Mouse (Mus musculus) stomach, embryonic 16.5 days (tissue): ENCODE results near the gene Eif2b5. TPM values are rescaled to one million over a fixed set of nuclear protein-coding genes. Genes with fewer than 3 reads are reported as not detected.

Experiments
- ATAC-seq: fragments of 200-750 bp; cut with Nextera tagmentation; 2 replicates; pipeline ENCODE4 v1.8.0; 2017; ENCODE audit warnings: moderate number of reproducible peaks, moderate TSS enrichment; ENCODE audit not compliant: insufficient read depth, low FRiP score
- H3K27ac ChIP-seq: fragments of 300-500 bp; sonication (generic); 2 replicates; pipeline ENCODE4 v1.5.1; 2014; ENCODE audit warnings: low read length
- H3K27me3 ChIP-seq: fragments of 300-500 bp; sonication (generic); 2 replicates; pipeline ENCODE4 v1.6.1; 2014; ENCODE audit warnings: low read length, control low read depth, mixed read lengths; ENCODE audit not compliant: control insufficient read depth, insufficient read depth
- H3K36me3 ChIP-seq: fragments of 300-500 bp; sonication (generic); 2 replicates; pipeline ENCODE4 v1.6.1; 2014; ENCODE audit warnings: low read length; ENCODE audit not compliant: control insufficient read depth, insufficient read depth
- H3K4me1 ChIP-seq: fragments of 300-500 bp; sonication (generic); 2 replicates; pipeline ENCODE4 v1.6.1; 2014; ENCODE audit warnings: low read length, control low read depth, mixed read lengths; ENCODE audit not compliant: control insufficient read depth, insufficient read depth
- H3K4me2 ChIP-seq: fragments of 300-500 bp; sonication (generic); 2 replicates; pipeline ENCODE4 v1.6.1; 2014; ENCODE audit warnings: low read depth, low read length, mixed read lengths
- H3K4me3 ChIP-seq: fragments of 300-500 bp; sonication (generic); replicated peaks from 2 replicates; pipeline ENCODE4 v1.5.1; 2014; ENCODE audit warnings: mild to moderate bottlenecking, low read length
- H3K9ac ChIP-seq: fragments of 300-500 bp; sonication (generic); 2 replicates; pipeline ENCODE4 v1.6.1; 2014; ENCODE audit warnings: low read length
- H3K9me3 ChIP-seq: fragments of 300-500 bp; sonication (generic); replicated peaks from 2 replicates; pipeline ENCODE4 v1.6.1; 2016; ENCODE audit warnings: low read length, control low read depth; ENCODE audit not compliant: control insufficient read depth
- WGBS: fragments of 180-500 bp; shearing (Covaris S2); extraction: QIAGEN DNeasy Blood & Tissue Kit; methylation state at CpG from one replicate; pipeline ENCODE4 v1.1.7; 2014; 5-methylcytosine and 5-hydroxymethylcytosine counted together
- polyA plus RNA-seq: library from polyadenylated mRNA; unstranded; fragments of >200 nt; fragmentation: Nextera tagmentation; extraction: Ambion mirVana; gene quantifications from 2 replicates; pipeline ENCODE4 v1.2.1, GENCODE M21; 2015

The Eif2b5 gene
- polyA plus RNA-seq, 1 experiment from 2014 or later: 94.7 TPM

GRCm38 (mm10) chr16:20552594-20552993 is 54.0 kb downstream of the Eif2b5 start:
- Histone ChIP-seq H3K9ac (no peak overlapping the region), H3K27ac (no peak overlapping the region), H3K27me3 (no peaks in the 10 kb centered on the region), H3K36me3 (peaks cover 14% of the 10 kb centered on the region), H3K4me2 (no peak overlapping the region), H3K4me3 (no peak overlapping the region), H3K9me3 (no peaks in the 10 kb centered on the region), H3K4me1 (peaks cover 11% of the 10 kb centered on the region)
- WGBS: 82% methylated on average over 1 of the region's 1 CpGs
- no peak for ATAC-seq

DNA sequence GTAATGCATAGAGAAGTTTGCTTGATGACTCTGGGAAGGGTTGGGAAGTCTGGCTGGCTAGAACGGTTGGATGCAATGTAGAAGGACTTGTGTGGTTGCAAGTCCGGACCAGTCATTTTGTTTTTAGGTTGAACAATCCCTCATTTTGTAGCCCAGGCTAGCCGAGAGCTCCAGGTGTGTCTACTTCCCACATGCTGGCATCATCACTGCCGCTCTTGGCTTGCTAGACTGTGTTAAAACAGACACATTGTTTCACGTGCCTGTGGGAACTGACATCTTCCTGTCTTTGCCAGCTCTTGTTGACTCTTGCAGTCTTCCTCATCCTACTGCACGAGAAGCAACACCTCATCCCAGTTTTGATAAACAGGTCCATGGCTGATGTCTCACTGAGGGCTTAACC is 56.4 kb downstream of the Eif2b5 start:
- no peak overlapping the region for H3K27ac ChIP-seq
- ATAC-seq: no peak
- 83% methylated on average over 6 of the region's 6 CpGs for whole genome bisulfite sequencing
- no peaks in the 10 kb centered on the region for H3K27me3 ChIP-seq
- no peaks in the 10 kb centered on the region for H3K4me1 ChIP-seq
- H3K36me3 ChIP-seq: peaks cover 36% of the 10 kb centered on the region
- no peak overlapping the region for H3K4me3 ChIP-seq
- H3K9ac ChIP-seq: no peak overlapping the region
- H3K4me2 ChIP-seq: no peak overlapping the region
- H3K9me3 ChIP-seq: no peaks in the 10 kb centered on the region

- Histone ChIP-seq H3K36me3 (peaks cover 37% of the 10 kb centered on the region), H3K4me1 (no peaks in the 10 kb centered on the region), H3K9me3 (no peaks in the 10 kb centered on the region), H3K4me3 (no peak overlapping the region), H3K27ac (no peak overlapping the region), H3K4me2 (no peak overlapping the region), H3K9ac (no peak overlapping the region), H3K27me3 (no peaks in the 10 kb centered on the region)
- 73% methylated on average over 7 of the region's 7 CpGs for WGBS
- ATAC-seq: no peak
These were observed 58.8 kb downstream of the Eif2b5 start for GRCm38 (mm10) chr16:20557381-20557780.

Other genes starting within 250 kb of the Eif2b5 start
- gene Parl, start 196.4 kb upstream of the Eif2b5 start, polyA plus RNA-seq: 76.4 and 90.7 TPM in 2 replicates
- gene Cyp2ab1, start 173.4 kb upstream of the Eif2b5 start, polyA plus RNA-seq: not detected in 2 replicates
- 59.9 and 60.2 TPM in 2 replicates for gene Abcc5, start 72.4 kb upstream of the Eif2b5 start, polyA plus RNA-seq
- 17.4 and 17.6 TPM in 2 replicates for gene Dvl3, start 18.2 kb downstream of the Eif2b5 start, polyA plus RNA-seq
- 565 and 588 TPM in 2 replicates for gene Ap2m1, start 36.7 kb downstream of the Eif2b5 start, polyA plus RNA-seq
- 55.0 and 63.1 TPM in 2 replicates for gene Abcf3, start 49.8 kb downstream of the Eif2b5 start, polyA plus RNA-seq
- 3.8 and 4.2 TPM in 2 replicates for gene Vwa5b2, start 90.7 kb downstream of the Eif2b5 start, polyA plus RNA-seq
- gene Eef1akmt4, start 112.8 kb downstream of the Eif2b5 start, polyA plus RNA-seq: 26.0 and 30.7 TPM in 2 replicates
- 0.14 TPM in 1 of 2 replicates, not detected in the other for gene Gm49333, start 112.8 kb downstream of the Eif2b5 start, polyA plus RNA-seq
- gene Alg3, start 112.9 kb downstream of the Eif2b5 start, polyA plus RNA-seq: 34.0 and 38.2 TPM in 2 replicates
- gene Camk2n2, start 122.5 kb downstream of the Eif2b5 start, polyA plus RNA-seq: 0.40 and 0.64 TPM in 2 replicates
- gene Ece2, start 131.0 kb downstream of the Eif2b5 start, polyA plus RNA-seq: 2.4 and 2.6 TPM in 2 replicates
- 291 and 307 TPM in 2 replicates for gene Psmd2, start 152.8 kb downstream of the Eif2b5 start, polyA plus RNA-seq
- 144 and 155 TPM in 2 replicates for gene Eif4g1, start 169.5 kb downstream of the Eif2b5 start, polyA plus RNA-seq
- gene Fam131a, start 194.4 kb downstream of the Eif2b5 start, polyA plus RNA-seq: 9.7 and 10.3 TPM in 2 replicates
- gene Polr2h, start 218.8 kb downstream of the Eif2b5 start, polyA plus RNA-seq: 75.2 and 84.9 TPM in 2 replicates
- gene Clcn2, start 218.9 kb downstream of the Eif2b5 start, polyA plus RNA-seq: 11.6 and 12.9 TPM in 2 replicates
- 5.2 and 5.6 TPM in 2 replicates for gene Chrd, start 234.3 kb downstream of the Eif2b5 start, polyA plus RNA-seq
- 1.0 and 1.3 TPM in 2 replicates for gene Thpo, start 235.7 kb downstream of the Eif2b5 start, polyA plus RNA-seq